Mouse (Mus musculus) myocyte (in vitro differentiated cells): ENCODE results near the gene Egf.

Experiments
- CEBPB ChIP-seq: IDR thresholded peaks from 2 replicates; pipeline ENCODE4 v1.6.1; 2011; ENCODE audit warnings: mild to moderate bottlenecking, moderate library complexity; ENCODE audit not compliant: poor library complexity, insufficient read depth, severe bottlenecking
- E2F4 ChIP-seq: IDR thresholded peaks from one replicate; pipeline ENCODE4 v1.6.1; 2011; ENCODE audit warnings: mild to moderate bottlenecking, control low read depth, moderate library complexity; ENCODE audit not compliant: insufficient read depth
- MAX ChIP-seq: IDR thresholded peaks from one replicate; pipeline ENCODE4 v1.6.1; 2011; ENCODE audit warnings: low read depth, mild to moderate bottlenecking, control low read depth
- MYOD1 ChIP-seq, 3 experiments: IDR thresholded peaks; one replicate each; pipeline ENCODE4 v1.6.1; 2011; ENCODE audit warnings: control low read depth in 2 of 3, low read depth in 2 of 3, mild to moderate bottlenecking in 2 of 3, moderate library complexity in 1 of 3; ENCODE audit not compliant: insufficient read length in 2 of 3, control insufficient read depth in 1 of 3
- MYOG ChIP-seq, 3 experiments: IDR thresholded peaks; one replicate each; pipeline ENCODE4 v1.6.1; 2011; ENCODE audit warnings: control low read depth in 2 of 3, low read depth in 2 of 3, mild to moderate bottlenecking in 2 of 3; ENCODE audit not compliant: insufficient read length in 2 of 3, control insufficient read depth in 1 of 3, insufficient read depth in 1 of 3
- POLR2A ChIP-seq: IDR thresholded peaks from one replicate; pipeline ENCODE4 v1.6.1; 2011; ENCODE audit warnings: low read depth, mild to moderate bottlenecking, control low read depth, moderate library complexity; ENCODE audit not compliant: insufficient read length
- POLR2AphosphoS2 ChIP-seq: IDR thresholded peaks from one replicate; pipeline ENCODE4 v1.6.1; 2011; ENCODE audit warnings: low read depth, control low read depth; ENCODE audit not compliant: insufficient read length
- REST ChIP-seq: IDR thresholded peaks from one replicate; pipeline ENCODE4 v1.6.1; 2011; ENCODE audit warnings: mild to moderate bottlenecking, control low read depth, moderate library complexity; ENCODE audit not compliant: insufficient read depth, insufficient read length
- SRF ChIP-seq: IDR thresholded peaks from one replicate; pipeline ENCODE4 v1.6.1; 2011; ENCODE audit warnings: low read depth; ENCODE audit not compliant: control insufficient read depth, insufficient read length
- TCF12 ChIP-seq: IDR thresholded peaks from one replicate; pipeline ENCODE4 v1.6.1; 2011; ENCODE audit warnings: mild to moderate bottlenecking, control low read depth; ENCODE audit not compliant: poor library complexity, insufficient read depth, severe bottlenecking
- TCF3 ChIP-seq: IDR thresholded peaks from one replicate; pipeline ENCODE4 v1.6.1; 2011; ENCODE audit warnings: low read depth, control low read depth; ENCODE audit not compliant: insufficient read length
- USF1 ChIP-seq: IDR thresholded peaks from one replicate; pipeline ENCODE4 v1.6.1; 2011; ENCODE audit warnings: low read depth, mild to moderate bottlenecking, control low read depth, moderate library complexity

GRCm38 (mm10) chr3:129651765-129652164 is 103.4 kb downstream of the Egf start:
- TF ChIP-seq MYOD1 (IDR thresholded peaks at IDR 0.05; ENCODE audit: control insufficient read depth in 1 of 3, insufficient read length in 2 of 3, low read depth in 2 of 3): no peak
- TF ChIP-seq MAX: no peak
- no peak for TF ChIP-seq POLR2A
- TF ChIP-seq TCF3: no peak
- TF ChIP-seq USF1: no peak
- TF ChIP-seq TCF12: no peak
- TF ChIP-seq POLR2AphosphoS2: no peak
- TF ChIP-seq MYOG (IDR thresholded peaks at IDR 0.05; ENCODE audit: control insufficient read depth in 1 of 3, insufficient read depth in 1 of 3, insufficient read length in 2 of 3, low read depth in 2 of 3): no peak
- no peak for TF ChIP-seq REST
- no peak for TF ChIP-seq E2F4
- TF ChIP-seq SRF: no peak
- no peak for TF ChIP-seq CEBPB
